Mouse (Mus musculus) cerebellum, adult 2 months (tissue): ENCODE measurements around the gene Ppp5c. TPM values are rescaled to one million over a fixed set of nuclear protein-coding genes. Genes with fewer than 3 reads are reported as not detected.
A peak's percentile ranks its signal among the peaks of the same experiment; 100 is the strongest.

ENCODE experiments used
- DNase-seq, 2 experiments: peaks; one replicate each; pipeline ENCODE4 v3.0.0; 2021
- H3K27ac ChIP-seq: fragments of 200-500 bp; 2 replicates; pipeline ENCODE4 v1.5.1; 2012; ENCODE audit warnings: low read length, control low read depth, inconsistent platforms; ENCODE audit not compliant: insufficient read depth
- H3K27me3 ChIP-seq: fragments of 200-500 bp; 2 replicates; pipeline ENCODE4 v1.6.1; 2012; ENCODE audit warnings: inconsistent platforms, mild to moderate bottlenecking, low read length, moderate library complexity; ENCODE audit not compliant: control insufficient read depth, insufficient read depth
- H3K4me1 ChIP-seq: fragments of 200-500 bp; 2 replicates; pipeline ENCODE4 v1.6.1; 2011; ENCODE audit warnings: low read length; ENCODE audit not compliant: control insufficient read depth, insufficient read depth
- H3K4me3 ChIP-seq: fragments of 200-500 bp; replicated peaks from 2 replicates; pipeline ENCODE3; 2011; ENCODE audit warnings: mild to moderate bottlenecking, low read depth, low read length, control low read depth; ENCODE audit not compliant: insufficient read depth
- CTCF ChIP-seq: fragments of 200-500 bp; IDR thresholded peaks from 2 replicates; pipeline ENCODE4 v1.5.1; 2011; ENCODE audit warnings: low read depth, mild to moderate bottlenecking, control low read depth, low read length, moderate library complexity, borderline replicate concordance; ENCODE audit not compliant: insufficient read depth
- POLR2A ChIP-seq: fragments of 200-500 bp; IDR thresholded peaks from 2 replicates; pipeline ENCODE4 v1.6.1; 2011; ENCODE audit warnings: low read length, control low read depth, borderline replicate concordance; ENCODE audit not compliant: insufficient read depth
- WGBS: fragments of 180-500 bp; shearing (Covaris S2); methylation state at CpG from one replicate; pipeline ENCODE4 v1.1.7; 2018; 5-methylcytosine and 5-hydroxymethylcytosine counted together
- polyA plus RNA-seq: library from polyadenylated mRNA; depleted of rRNA; stranded (reverse); fragments of >200 nt; gene quantifications from 2 replicates; pipeline ENCODE4 v1.2.3, GENCODE M21; 2012

The Ppp5c gene
- polyA plus RNA-seq, 1 experiment = 306 TPM

GRCm38 (mm10) chr7:16978173-16978572 is 49.6 kb downstream of the Ppp5c start:
- Histone ChIP-seq H3K27ac (no peak overlapping the region), H3K4me1 (peaks cover 6% of the 10 kb centered on the region; the same call in 1 of the 2 replicates), H3K27me3 (no peaks in the 10 kb centered on the region), H3K4me3 (no peak overlapping the region)
- 77% methylated on average over 6 of the region's 6 CpGs for WGBS
- no peak for DNase-seq
- TF ChIP-seq CTCF (no peak), POLR2A (no peak)

- TF ChIP-seq CTCF = no peak
- no peak for TF ChIP-seq POLR2A
- Histone ChIP-seq H3K27me3 (no peaks in the 10 kb centered on the region), H3K27ac (no peak overlapping the region), H3K4me3 (no peak overlapping the region), H3K4me1 (peaks cover 3% of the 10 kb centered on the region; the same call in 1 of the 2 replicates)
- DNase-seq = no peak
- WGBS = 67% methylated on average over 8 of the region's 8 CpGs
Observed at GRCm38 (mm10) chr7:16976298-16976697, 51.4 kb downstream of the Ppp5c start.

- Histone ChIP-seq H3K27ac (no peak overlapping the region), H3K27me3 (no peaks in the 10 kb centered on the region), H3K4me3 (no peak overlapping the region), H3K4me1 (no peaks in the 10 kb centered on the region)
- TF ChIP-seq CTCF (no peak), POLR2A (no peak)
- 21% methylated on average over 6 of the region's 6 CpGs for WGBS
- DNase-seq = no peak
Observed at GRCm38 (mm10) chr7:16974018-16974417, 53.7 kb downstream of the Ppp5c start.

- H3K4me1 ChIP-seq = no peaks in the 10 kb centered on the region
- 89% methylated on average over 3 of the region's 3 CpGs for WGBS
- H3K27ac ChIP-seq = no peak overlapping the region
- DNase-seq = no peak
- no peak overlapping the region for H3K4me3 ChIP-seq
- TF ChIP-seq CTCF (no peak), POLR2A (no peak)
- H3K27me3 ChIP-seq = no peaks in the 10 kb centered on the region
Observed at GRCm38 (mm10) chr7:16971160-16971559, 56.6 kb downstream of the Ppp5c start.

GRCm38 (mm10) chr7:16968414-16968813 is 59.3 kb downstream of the Ppp5c start:
- no peak overlapping the region for H3K27ac ChIP-seq
- no peak overlapping the region for H3K4me3 ChIP-seq
- TF ChIP-seq POLR2A (no peak), CTCF (no peak)
- no peak for DNase-seq
- WGBS = 92% methylated on average over 6 of the region's 6 CpGs
- H3K4me1 ChIP-seq = no peaks in the 10 kb centered on the region
- H3K27me3 ChIP-seq = no peaks in the 10 kb centered on the region

- WGBS = 83% methylated on average over 5 of the region's 5 CpGs
- no peak for DNase-seq
- Histone ChIP-seq H3K4me1 (peaks cover 16% of the 10 kb centered on the region; the same call in 1 of the 2 replicates), H3K4me3 (no peak overlapping the region), H3K27ac (no peak overlapping the region), H3K27me3 (no peaks in the 10 kb centered on the region)
- TF ChIP-seq CTCF (no peak), POLR2A (no peak)
Observed at GRCm38 (mm10) chr7:16961678-16962077, 66.0 kb downstream of the Ppp5c start.

GRCm38 (mm10) chr7:16959539-16960187 is 68.1 kb downstream of the Ppp5c start, which contains the start of gene Pnmal1:
Gene Pnmal1, plus strand, starts transcription at chr7:16959679.
- WGBS = 2% methylated on average over 17 of the region's 17 CpGs
- H3K4me1 ChIP-seq = peaks cover 17% of the 10 kb centered on the region; the same call in 1 of the 2 replicates

More at GRCm38 (mm10) chr7:16959539-16960187, 68.1 kb downstream of the Ppp5c start, which contains the start of gene Pnmal1:
- H3K27me3 ChIP-seq = no peaks in the 10 kb centered on the region
- peak; percentile 88 to 92 for DNase-seq
- H3K4me3 ChIP-seq = peak within 1 kb of the TSS; percentile 61
- TF ChIP-seq CTCF = no peak
- TF ChIP-seq POLR2A = peak; percentile 71; the same call in 1 of the 2 replicates
- peak within 1 kb of the TSS; percentile 57 for H3K27ac ChIP-seq
